Mouse (Mus musculus) embryonic facial prominence, embryonic 10.5 days (tissue): ENCODE data around the gene Magi1. TPM values are rescaled to one million over a fixed set of nuclear protein-coding genes. Genes with fewer than 3 reads are reported as not detected.

Source experiments
- DNase-seq: peaks from one replicate; pipeline ENCODE4 v3.0.0-alpha.2; 2017; ENCODE audit warnings: low spot score
- H3K27ac ChIP-seq: fragments of 300-500 bp; sonication (generic); replicated peaks from 2 replicates; pipeline ENCODE4 v1.5.1; 2016; ENCODE audit warnings: mild to moderate bottlenecking
- H3K27me3 ChIP-seq: fragments of 300-500 bp; sonication (generic); replicated peaks from 2 replicates; pipeline ENCODE4 v1.6.1; 2016; ENCODE audit warnings: low read depth, mild to moderate bottlenecking; ENCODE audit not compliant: poor library complexity, severe bottlenecking
- H3K36me3 ChIP-seq: fragments of 300-500 bp; sonication (generic); replicated peaks from 2 replicates; pipeline ENCODE4 v1.6.1; 2016; ENCODE audit warnings: mild to moderate bottlenecking, moderate library complexity
- H3K4me1 ChIP-seq: fragments of 300-500 bp; sonication (generic); 2 replicates; pipeline ENCODE4 v1.6.1; 2016
- H3K4me3 ChIP-seq: fragments of 300-500 bp; sonication (generic); 2 replicates; pipeline ENCODE4 v1.5.1; 2016; ENCODE audit warnings: mild to moderate bottlenecking, moderate library complexity
- H3K9me3 ChIP-seq: fragments of 300-500 bp; sonication (generic); 2 replicates; pipeline ENCODE4 v1.6.1; 2016; ENCODE audit warnings: mild to moderate bottlenecking
- WGBS: fragments of 180-500 bp; shearing (Covaris S2); methylation state at CpG from one replicate; pipeline ENCODE4 v1.1.7; 2016; 5-methylcytosine and 5-hydroxymethylcytosine counted together
- polyA plus RNA-seq: library from polyadenylated mRNA; unstranded; fragments of >200 nt; fragmentation: Nextera tagmentation; extraction: Ambion mirVana; gene quantifications from 2 replicates; pipeline ENCODE4 v1.2.1, GENCODE M21; 2016

Magi1 gene
- polyA plus RNA-seq, 1 experiment from 2014 or later, result 16.1 TPM

DNA sequence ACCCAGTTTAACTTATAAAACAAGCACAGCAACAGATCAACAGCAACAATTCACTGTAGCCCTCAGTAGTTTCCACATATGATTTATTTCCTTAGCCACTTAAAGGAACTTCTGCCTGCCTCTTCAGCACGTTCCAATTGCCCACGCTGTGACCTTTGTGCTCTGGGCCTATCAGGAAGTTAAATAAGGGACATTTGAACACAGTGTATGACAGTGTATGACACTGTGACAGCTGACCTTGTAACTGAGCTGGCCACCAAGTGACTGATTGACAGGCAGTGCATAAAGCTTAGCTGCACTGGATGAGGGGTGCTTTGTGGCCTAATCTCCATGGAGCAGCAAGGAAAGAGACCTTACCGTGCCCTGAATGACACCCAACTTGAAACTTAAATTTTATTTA is 525.6 kb downstream of the Magi1 start:
- H3K36me3 ChIP-seq, result peaks cover 9% of the 10 kb centered on the region
- no peak overlapping the region for H3K27ac ChIP-seq
- peaks cover 12% of the 10 kb centered on the region for H3K4me1 ChIP-seq
- no peaks in the 10 kb centered on the region for H3K27me3 ChIP-seq
- H3K4me3 ChIP-seq, result no peak overlapping the region
- no peak for DNase-seq
- no peaks in the 10 kb centered on the region for H3K9me3 ChIP-seq
- WGBS, result 58% methylated on average over 3 of the region's 3 CpGs

DNA sequence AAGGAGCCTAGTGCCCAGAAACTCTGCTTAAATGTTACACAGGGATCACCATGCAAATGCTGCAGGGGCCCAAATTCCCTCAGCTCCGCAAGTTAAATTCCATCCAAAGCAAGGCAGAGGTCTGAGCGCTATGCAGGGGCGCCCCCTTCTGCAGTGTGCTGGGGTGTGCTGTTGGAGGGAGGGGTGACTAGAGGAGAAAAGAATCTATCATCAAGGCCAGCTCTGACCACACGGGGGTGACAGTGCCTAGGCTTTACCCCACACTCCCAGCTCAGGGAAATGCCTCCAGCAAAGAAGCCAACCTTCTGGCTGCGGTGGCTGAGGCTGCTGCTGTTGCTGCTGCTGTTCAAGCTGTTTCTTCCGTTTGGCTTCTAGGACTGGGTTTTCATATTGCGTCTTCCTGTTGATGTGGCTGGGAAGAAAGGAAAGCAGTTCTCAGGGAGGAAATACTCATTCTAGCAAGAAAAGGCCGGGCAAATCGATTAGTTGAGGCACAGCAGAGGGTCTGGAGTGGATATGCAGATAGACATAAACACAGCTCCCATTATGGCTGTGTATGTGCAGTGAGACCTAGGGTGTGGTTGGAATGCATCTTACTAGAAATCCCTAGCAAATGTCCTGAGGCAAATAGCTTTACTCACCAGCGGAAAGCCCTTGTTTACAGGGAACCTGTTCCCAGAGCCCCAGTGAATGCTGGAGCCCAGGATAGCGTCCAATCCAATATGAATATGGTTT is 526.2 kb downstream of the Magi1 start:
- Histone ChIP-seq H3K9me3 (no peaks in the 10 kb centered on the region), H3K27me3 (no peaks in the 10 kb centered on the region), H3K27ac (peak overlapping the region; percentile 27; the same call in 1 of the 2 replicates), H3K4me3 (no peak overlapping the region), H3K36me3 (peaks cover 9% of the 10 kb centered on the region), H3K4me1 (peaks cover 12% of the 10 kb centered on the region)
- peak; percentile 88 for DNase-seq
- WGBS, result 28% methylated on average over 11 of the region's 11 CpGs

DNA sequence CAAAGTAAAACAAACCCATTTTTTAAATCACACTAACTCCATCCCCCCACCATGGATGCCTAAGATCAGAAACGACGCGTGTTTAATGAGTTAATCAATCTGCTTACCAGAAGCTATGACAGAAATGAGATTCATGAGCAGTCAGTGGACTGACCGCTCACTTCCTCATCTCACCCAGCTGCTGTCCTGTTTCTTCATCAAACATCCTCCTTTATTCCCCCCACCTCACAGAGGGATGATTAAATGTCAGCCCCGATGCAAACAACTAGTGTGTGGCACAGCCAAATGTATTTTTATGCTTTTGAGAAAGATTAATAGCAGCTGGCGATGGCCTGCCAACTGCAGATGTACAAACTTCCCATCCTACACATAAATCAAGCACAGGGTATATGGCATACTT is 540.6 kb downstream of the Magi1 start:
- peaks cover 43% of the 10 kb centered on the region for H3K36me3 ChIP-seq
- DNase-seq, result no peak
- H3K4me3 ChIP-seq, result no peak overlapping the region
- H3K27ac ChIP-seq, result no peak overlapping the region
- H3K9me3 ChIP-seq, result no peaks in the 10 kb centered on the region
- no peaks in the 10 kb centered on the region for H3K27me3 ChIP-seq
- WGBS, result 93% methylated on average over 6 of the region's 6 CpGs
- H3K4me1 ChIP-seq, result no peaks in the 10 kb centered on the region

DNA sequence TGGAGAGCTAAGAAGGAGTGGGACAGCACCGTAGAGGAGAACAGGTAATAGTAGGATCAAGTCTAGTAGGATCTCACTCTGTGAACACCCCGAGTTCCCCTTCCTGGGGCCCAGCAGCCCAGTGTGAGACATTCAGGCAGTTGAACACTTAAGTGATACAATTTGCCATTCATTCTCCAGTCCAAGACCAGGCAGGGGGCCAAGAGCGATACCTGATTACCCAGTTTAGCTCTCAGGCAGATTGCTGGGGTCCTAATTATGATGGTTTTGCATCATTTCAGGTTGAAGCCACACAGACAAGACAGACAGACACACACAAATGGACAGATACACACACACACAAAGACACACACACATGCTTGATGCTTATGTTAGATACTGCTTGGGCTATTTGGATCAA is 543.9 kb downstream of the Magi1 start:
- no peak for DNase-seq
- Histone ChIP-seq H3K36me3 (peaks cover 19% of the 10 kb centered on the region), H3K4me3 (no peak overlapping the region), H3K9me3 (no peaks in the 10 kb centered on the region), H3K4me1 (no peaks in the 10 kb centered on the region), H3K27ac (no peak overlapping the region), H3K27me3 (no peaks in the 10 kb centered on the region)
- WGBS, result 79% methylated on average over 3 of the region's 3 CpGs

DNA sequence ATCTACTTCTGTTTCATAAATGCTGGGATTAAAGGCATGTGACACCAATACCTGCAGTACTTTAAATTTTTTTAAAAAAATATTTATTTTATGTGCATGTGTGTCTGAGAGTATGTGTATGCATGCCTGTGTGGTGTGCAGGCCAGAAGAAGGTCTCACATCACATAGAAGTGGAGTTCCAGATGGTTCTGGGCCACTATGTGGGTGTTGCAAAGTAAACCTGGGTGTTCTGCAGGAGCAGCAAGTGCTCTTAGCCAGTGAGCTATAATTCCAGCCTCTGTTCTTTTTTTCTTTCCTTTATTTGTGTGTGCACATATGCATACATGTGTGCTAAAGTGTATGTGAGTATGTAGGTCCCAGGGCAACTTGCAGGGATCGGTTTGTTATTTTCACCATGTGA is 546.6 kb downstream of the Magi1 start:
- Histone ChIP-seq H3K27ac (no peak overlapping the region), H3K9me3 (no peaks in the 10 kb centered on the region), H3K4me1 (no peaks in the 10 kb centered on the region), H3K4me3 (no peak overlapping the region), H3K36me3 (peaks cover 12% of the 10 kb centered on the region; the same call in 1 of the 2 replicates), H3K27me3 (no peaks in the 10 kb centered on the region)
- 91% methylated on average over 1 of the region's 1 CpGs for WGBS
- DNase-seq, result no peak

DNA sequence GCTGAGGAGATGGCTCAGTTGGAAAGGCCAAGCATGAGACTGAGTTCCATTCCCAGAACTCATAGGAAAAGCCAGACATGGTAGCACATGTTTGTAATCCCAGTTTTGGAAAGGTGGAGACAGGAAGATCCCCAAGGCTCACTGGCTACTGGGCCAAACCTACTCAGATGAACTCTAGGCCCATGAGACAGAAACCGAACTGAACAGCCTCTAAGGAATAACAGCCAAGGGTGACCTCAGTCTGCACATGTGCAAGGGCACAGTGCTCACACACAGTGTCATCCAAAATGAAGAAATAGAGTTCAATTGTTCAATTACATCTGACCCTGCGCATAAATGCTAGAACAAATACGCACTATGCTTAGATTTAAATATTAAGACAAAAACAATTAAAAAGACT is 547.6 kb downstream of the Magi1 start:
- Histone ChIP-seq H3K4me1 (no peaks in the 10 kb centered on the region), H3K9me3 (no peaks in the 10 kb centered on the region), H3K4me3 (no peak overlapping the region), H3K27me3 (no peaks in the 10 kb centered on the region), H3K27ac (no peak overlapping the region), H3K36me3 (peaks cover 12% of the 10 kb centered on the region; the same call in 1 of the 2 replicates)
- DNase-seq, result no peak
- WGBS, result 91% methylated on average over 3 of the region's 3 CpGs

DNA sequence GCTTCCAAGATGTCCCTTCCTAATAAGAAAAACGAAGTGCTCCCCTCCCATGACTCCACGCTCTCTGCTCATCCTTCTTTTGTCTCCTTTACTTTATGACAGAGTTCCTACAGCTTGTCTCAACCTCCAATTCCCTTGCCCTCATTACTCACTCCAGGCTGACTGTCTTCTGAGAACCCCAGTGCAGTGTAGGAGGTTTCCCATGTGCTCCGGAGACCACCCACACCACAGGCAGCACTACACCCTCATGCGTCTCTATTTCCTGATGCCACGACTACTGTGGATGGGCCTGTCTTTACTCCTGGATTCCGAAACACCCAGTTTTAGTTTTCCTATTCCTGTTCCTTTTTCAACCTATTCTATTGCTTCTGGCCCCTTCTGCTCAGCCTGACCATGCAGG is 549.9 kb downstream of the Magi1 start:
- no peaks in the 10 kb centered on the region for H3K27me3 ChIP-seq
- H3K4me3 ChIP-seq, result no peak overlapping the region
- no peak for DNase-seq
- H3K36me3 ChIP-seq, result peaks cover 12% of the 10 kb centered on the region; the same call in 1 of the 2 replicates
- H3K27ac ChIP-seq, result no peak overlapping the region
- no peaks in the 10 kb centered on the region for H3K9me3 ChIP-seq
- 89% methylated on average over 6 of the region's 6 CpGs for WGBS
- peaks cover 3% of the 10 kb centered on the region for H3K4me1 ChIP-seq

DNA sequence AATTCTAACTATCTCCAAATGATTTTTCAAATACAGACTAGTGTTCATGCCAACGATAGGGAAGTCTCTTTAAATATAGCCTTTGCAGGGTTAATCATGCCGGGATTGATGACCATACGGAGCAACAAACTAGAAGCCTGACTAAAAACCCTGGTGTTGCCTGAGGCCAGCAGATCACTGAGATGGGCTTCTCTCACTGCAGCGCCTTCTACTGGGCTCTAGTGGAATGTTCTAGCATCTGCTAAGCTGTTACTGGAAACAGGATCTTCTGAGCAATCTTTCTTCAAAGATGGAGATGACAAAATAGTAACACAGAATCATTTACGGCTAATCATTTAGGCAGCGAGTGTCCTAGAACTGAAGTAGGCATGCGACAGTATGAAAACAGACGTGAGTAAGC is 554.0 kb downstream of the Magi1 start:
- Histone ChIP-seq H3K36me3 (no peaks in the 10 kb centered on the region), H3K4me1 (peaks cover 20% of the 10 kb centered on the region), H3K9me3 (no peaks in the 10 kb centered on the region), H3K27me3 (no peaks in the 10 kb centered on the region), H3K4me3 (no peak overlapping the region), H3K27ac (no peak overlapping the region)
- peak; percentile 38 for DNase-seq
- 70% methylated on average over 8 of the region's 8 CpGs for WGBS

DNA sequence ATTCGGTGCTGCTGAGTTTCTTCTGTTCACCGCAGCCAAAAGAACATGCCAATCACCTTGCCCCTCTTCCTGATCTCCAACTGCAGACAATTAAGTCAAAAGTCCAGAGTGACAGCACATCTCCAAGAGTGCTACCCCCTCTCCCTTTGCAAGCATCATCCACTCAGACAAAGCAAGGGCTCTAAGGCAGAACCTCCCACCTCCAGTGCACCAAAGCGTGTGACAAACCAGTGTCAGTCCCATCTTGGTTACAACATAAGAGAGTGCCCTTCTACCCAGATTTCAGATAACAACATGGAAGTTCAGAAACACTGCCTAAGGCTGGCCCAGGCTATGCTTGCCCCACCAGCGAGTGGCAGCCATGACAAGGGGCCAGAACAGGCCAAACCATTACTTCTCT is 554.9 kb downstream of the Magi1 start:
- Histone ChIP-seq H3K27me3 (no peaks in the 10 kb centered on the region), H3K4me1 (peaks cover 20% of the 10 kb centered on the region), H3K4me3 (no peak overlapping the region), H3K27ac (no peak overlapping the region), H3K9me3 (no peaks in the 10 kb centered on the region), H3K36me3 (no peaks in the 10 kb centered on the region)
- DNase-seq, result no peak
- WGBS, result 76% methylated on average over 4 of the region's 4 CpGs

DNA sequence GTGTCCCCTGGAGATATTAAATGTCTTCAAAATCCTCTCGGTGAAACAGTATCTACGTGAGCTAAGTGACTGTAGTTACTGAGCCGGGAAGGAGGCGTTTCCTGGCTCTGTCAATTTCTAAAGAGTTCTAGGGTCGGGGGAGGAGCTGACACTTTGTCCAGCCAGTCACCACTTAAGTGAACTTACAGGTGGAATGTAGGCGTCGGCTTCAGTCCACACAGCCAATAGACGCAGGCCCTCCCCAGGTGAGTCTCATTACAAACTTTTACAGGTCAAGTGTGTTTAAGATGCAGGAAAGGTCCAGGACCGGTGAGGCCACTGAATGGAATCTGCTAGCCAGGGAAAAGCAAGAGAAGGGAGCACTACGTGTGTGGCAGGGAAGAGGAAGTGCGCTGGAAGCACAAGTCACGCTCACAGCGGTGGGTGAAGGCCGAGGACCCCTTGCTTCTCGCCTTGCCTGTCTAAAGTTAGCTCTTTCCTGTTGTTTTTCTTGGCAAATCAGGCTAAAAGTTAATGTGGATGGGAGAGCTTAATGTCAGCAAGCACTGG is 556.0 kb downstream of the Magi1 start:
- DNase-seq, result peak; percentile 19
- 34% methylated on average over 15 of the region's 15 CpGs for WGBS
- Histone ChIP-seq H3K4me1 (peaks cover 20% of the 10 kb centered on the region), H3K27me3 (no peaks in the 10 kb centered on the region), H3K4me3 (no peak overlapping the region), H3K36me3 (no peaks in the 10 kb centered on the region), H3K9me3 (no peaks in the 10 kb centered on the region), H3K27ac (no peak overlapping the region)

DNA sequence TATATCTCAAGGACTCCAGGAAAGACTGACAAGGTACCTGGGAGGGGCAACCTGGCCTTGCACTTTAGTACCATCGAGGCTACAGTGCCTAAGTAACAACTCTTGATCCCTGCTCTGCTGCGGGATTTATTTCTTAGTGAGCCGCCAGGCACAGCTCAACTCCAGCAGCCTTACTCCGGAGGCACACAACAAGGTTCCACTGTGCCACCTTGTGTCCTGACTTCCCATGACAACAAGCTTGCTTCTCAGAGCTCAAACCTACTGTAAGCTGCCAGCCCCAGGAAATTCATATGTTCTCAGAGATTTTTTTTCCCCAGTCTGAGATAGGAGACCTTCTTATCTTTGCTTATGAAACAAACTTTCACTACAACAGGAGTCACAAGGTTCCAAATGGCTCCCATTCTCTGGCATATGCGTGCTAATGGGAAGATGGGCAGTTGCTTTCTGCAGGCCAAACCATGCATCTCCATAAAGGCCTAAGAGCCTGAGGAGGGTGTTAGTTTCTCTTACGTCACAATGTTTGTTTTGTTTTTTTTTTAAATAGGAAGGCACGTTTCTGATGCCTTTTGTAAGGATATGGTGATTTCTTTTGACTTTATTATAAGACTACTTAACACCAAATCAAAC is 556.8 kb downstream of the Magi1 start:
- H3K4me1 ChIP-seq, result peaks cover 20% of the 10 kb centered on the region
- no peak overlapping the region for H3K27ac ChIP-seq
- no peaks in the 10 kb centered on the region for H3K9me3 ChIP-seq
- no peaks in the 10 kb centered on the region for H3K36me3 ChIP-seq
- WGBS, result 57% methylated on average over 7 of the region's 7 CpGs
- H3K27me3 ChIP-seq, result no peaks in the 10 kb centered on the region
- no peak overlapping the region for H3K4me3 ChIP-seq
- peak; percentile 12 for DNase-seq

DNA sequence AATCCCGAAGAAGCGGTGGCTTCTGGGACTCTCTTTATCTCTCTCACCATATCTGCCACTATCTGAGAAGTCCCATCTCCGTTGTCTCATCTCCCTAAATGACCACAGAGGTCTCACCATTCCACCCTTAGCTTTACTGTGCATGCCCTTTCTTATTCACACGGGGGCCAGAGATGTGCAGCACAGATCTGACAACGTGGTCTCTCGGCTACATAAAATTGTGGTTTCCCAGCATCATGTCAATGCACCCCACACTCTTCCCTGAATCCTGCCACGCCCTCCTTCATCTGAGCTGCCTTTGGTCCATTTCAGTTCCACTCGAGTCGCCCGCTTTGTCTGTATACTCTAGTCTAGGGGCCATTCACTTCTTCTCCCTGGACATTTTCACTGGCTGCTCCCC is 557.6 kb downstream of the Magi1 start:
- DNase-seq, result no peak
- no peaks in the 10 kb centered on the region for H3K9me3 ChIP-seq
- H3K4me1 ChIP-seq, result peaks cover 20% of the 10 kb centered on the region
- WGBS, result 90% methylated on average over 10 of the region's 10 CpGs
- no peak overlapping the region for H3K4me3 ChIP-seq
- H3K27ac ChIP-seq, result no peak overlapping the region
- no peaks in the 10 kb centered on the region for H3K36me3 ChIP-seq
- H3K27me3 ChIP-seq, result no peaks in the 10 kb centered on the region

DNA sequence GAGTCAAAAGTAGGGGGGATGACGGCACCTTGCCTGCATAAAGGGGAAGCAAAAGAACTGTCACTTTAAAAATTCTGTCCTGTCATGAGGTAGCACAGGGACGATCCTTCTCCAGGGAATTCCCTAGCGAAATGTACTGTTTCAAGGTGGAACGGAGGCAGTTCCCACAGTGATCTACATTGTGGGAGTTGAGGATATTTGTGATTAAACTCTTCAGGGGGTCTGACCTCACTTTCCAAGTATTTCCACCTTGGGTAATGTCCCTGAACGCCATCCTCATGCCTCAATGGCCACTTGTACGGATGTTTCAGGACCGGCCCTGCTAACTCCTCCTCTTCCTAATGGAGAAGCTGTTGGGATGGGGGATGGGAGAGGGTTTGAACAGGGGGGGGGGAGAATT is 559.0 kb downstream of the Magi1 start:
- WGBS, result 66% methylated on average over 7 of the region's 7 CpGs

More for the DNA sequence above, 559.0 kb downstream of the Magi1 start:
- Histone ChIP-seq H3K36me3 (no peaks in the 10 kb centered on the region), H3K27ac (no peak overlapping the region), H3K27me3 (no peaks in the 10 kb centered on the region), H3K4me3 (no peak overlapping the region), H3K4me1 (peaks cover 20% of the 10 kb centered on the region), H3K9me3 (no peaks in the 10 kb centered on the region)
- DNase-seq, result no peak
